Mouse (Mus musculus) lung, embryonic 14.5 days (tissue): ENCODE measurements around the gene Terb1. TPM values are rescaled to one million over a fixed set of nuclear protein-coding genes. Genes with fewer than 3 reads are reported as not detected.

Experiments
- ATAC-seq: fragments of 200-750 bp; cut with Nextera tagmentation; 2 replicates; pipeline ENCODE4 v1.8.0; 2017; ENCODE audit warnings: mild to moderate bottlenecking, moderate TSS enrichment, moderate library complexity; ENCODE audit not compliant: insufficient read depth
- DNase-seq: peaks from one replicate; pipeline ENCODE4 v3.0.0-alpha.2; 2015
- H3K27ac ChIP-seq: fragments of 300-500 bp; sonication (generic); 2 replicates; pipeline ENCODE4 v1.5.1; 2014; ENCODE audit warnings: low read depth, mild to moderate bottlenecking, moderate library complexity
- H3K27me3 ChIP-seq: fragments of 300-500 bp; sonication (generic); 2 replicates; pipeline ENCODE4 v1.6.1; 2014; ENCODE audit warnings: low read length, control low read depth; ENCODE audit not compliant: insufficient read depth
- H3K36me3 ChIP-seq: fragments of 300-500 bp; sonication (generic); 2 replicates; pipeline ENCODE4 v1.6.1; 2014; ENCODE audit warnings: control low read depth; ENCODE audit not compliant: insufficient read depth
- H3K4me1 ChIP-seq: fragments of 300-500 bp; sonication (generic); 2 replicates; pipeline ENCODE4 v1.6.1; 2014; ENCODE audit warnings: antibody characterized with exemption, control low read depth; ENCODE audit not compliant: insufficient read depth
- H3K4me2 ChIP-seq: fragments of 300-500 bp; sonication (generic); 2 replicates; pipeline ENCODE4 v1.6.1; 2014; ENCODE audit warnings: mild to moderate bottlenecking
- H3K4me3 ChIP-seq: fragments of 300-500 bp; sonication (generic); 2 replicates; pipeline ENCODE4 v1.5.1; 2014; ENCODE audit warnings: low read depth, low read length
- H3K9ac ChIP-seq: fragments of 300-500 bp; sonication (generic); 2 replicates; pipeline ENCODE4 v1.6.1; 2014
- H3K9me3 ChIP-seq: fragments of 300-500 bp; sonication (generic); 2 replicates; pipeline ENCODE4 v1.6.1; 2016; ENCODE audit warnings: low read depth, low read length, control low read depth
- CTCF ChIP-seq: IDR thresholded peaks from 2 replicates; pipeline ENCODE4 v1.5.1; 2016; ENCODE audit warnings: antibody characterized with exemption, low read depth
- WGBS: fragments of 180-500 bp; shearing (Covaris S2); extraction: QIAGEN DNeasy Blood & Tissue Kit; methylation state at CpG from one replicate; pipeline ENCODE4 v1.1.7; 2014; 5-methylcytosine and 5-hydroxymethylcytosine counted together
- polyA plus RNA-seq: library from polyadenylated mRNA; unstranded; fragments of >200 nt; fragmentation: Nextera tagmentation; extraction: Ambion mirVana; gene quantifications from 2 replicates; pipeline ENCODE4 v1.2.1, GENCODE M21; 2014

Gene Terb1
- polyA plus RNA-seq, 1 experiment from 2014 or later: 0.14 TPM

DNA sequence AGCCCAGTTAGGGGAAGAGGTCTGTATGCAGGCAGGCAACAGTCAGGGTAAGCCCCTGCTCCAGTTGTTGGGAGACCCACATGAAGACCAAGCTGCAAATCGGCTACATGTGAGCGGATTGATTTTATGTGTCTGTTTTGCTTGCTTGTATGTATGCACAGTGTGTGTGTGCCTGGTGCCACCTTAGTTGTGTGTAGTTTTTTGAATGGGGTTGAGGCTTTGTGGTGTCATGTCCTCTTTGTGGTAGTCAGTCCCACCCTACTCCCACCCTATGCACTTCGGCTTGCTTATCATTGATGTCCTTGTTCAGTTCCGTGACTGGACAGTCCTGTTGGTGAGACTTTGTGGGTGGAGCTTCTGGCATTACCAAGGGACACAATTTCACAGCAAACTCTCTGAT lies 95.9 kb downstream of the Terb1 start:
- H3K9me3 ChIP-seq: no peaks in the 10 kb centered on the region
- TF ChIP-seq CTCF: no peak
- H3K9ac ChIP-seq: no peak overlapping the region
- DNase-seq (no peak), ATAC-seq (peak; percentile 55; the same call in 1 of the 2 replicates)
- no peaks in the 10 kb centered on the region; the same call in 1 of the 2 replicates for H3K4me1 ChIP-seq
- no peak overlapping the region for H3K4me2 ChIP-seq
- H3K4me3 ChIP-seq: no peak overlapping the region
- no peaks in the 10 kb centered on the region for H3K27me3 ChIP-seq
- 63% methylated on average over 4 of the region's 4 CpGs for WGBS
- peaks cover 17% of the 10 kb centered on the region for H3K36me3 ChIP-seq
- no peak overlapping the region for H3K27ac ChIP-seq

DNA sequence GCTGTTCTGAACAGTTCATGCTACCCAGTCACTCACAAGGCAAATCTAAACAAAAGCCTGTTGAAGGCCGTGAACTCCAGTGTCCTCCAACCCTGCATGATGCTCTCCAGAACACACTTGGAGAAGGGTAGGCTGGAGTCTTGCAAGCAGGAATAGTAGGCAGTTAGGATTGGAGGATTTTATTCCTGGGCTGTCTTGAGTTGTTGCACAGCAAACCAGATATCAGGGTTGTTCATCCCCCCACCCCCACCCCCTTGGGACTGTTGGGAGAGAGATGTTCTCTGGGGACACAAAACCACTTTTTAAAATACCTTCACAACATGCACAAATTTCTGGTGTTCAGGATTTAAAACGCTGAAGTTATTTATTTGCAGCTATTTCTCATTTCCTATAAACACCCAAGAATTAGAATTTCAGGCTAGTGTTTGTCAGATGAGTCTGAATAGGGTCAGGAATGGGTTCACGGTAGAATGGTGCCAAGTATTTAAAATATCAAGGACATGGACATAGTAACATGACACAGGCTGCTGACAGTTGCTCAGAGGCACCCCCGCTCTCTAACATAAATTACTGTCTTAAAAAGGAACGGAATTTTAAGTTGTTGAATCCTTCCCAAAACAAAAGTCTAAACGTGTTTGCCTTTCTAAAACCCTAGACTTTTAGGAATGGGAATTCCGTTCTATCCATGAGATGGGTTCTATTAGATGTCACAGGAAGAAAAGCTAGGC lies 96.7 kb downstream of the Terb1 start:
- no peaks in the 10 kb centered on the region for H3K27me3 ChIP-seq
- 40% methylated on average over 7 of the region's 7 CpGs for WGBS
- no peak overlapping the region for H3K4me2 ChIP-seq
- no peak overlapping the region for H3K4me3 ChIP-seq
- ATAC-seq: no peak
- H3K36me3 ChIP-seq: peaks cover 11% of the 10 kb centered on the region
- H3K27ac ChIP-seq: no peak overlapping the region; the same call in 1 of the 2 replicates
- H3K4me1 ChIP-seq: no peaks in the 10 kb centered on the region; the same call in 1 of the 2 replicates
- no peak overlapping the region for H3K9ac ChIP-seq
- no peaks in the 10 kb centered on the region for H3K9me3 ChIP-seq
- TF ChIP-seq CTCF: no peak
- DNase-seq: peak; percentile 40

DNA sequence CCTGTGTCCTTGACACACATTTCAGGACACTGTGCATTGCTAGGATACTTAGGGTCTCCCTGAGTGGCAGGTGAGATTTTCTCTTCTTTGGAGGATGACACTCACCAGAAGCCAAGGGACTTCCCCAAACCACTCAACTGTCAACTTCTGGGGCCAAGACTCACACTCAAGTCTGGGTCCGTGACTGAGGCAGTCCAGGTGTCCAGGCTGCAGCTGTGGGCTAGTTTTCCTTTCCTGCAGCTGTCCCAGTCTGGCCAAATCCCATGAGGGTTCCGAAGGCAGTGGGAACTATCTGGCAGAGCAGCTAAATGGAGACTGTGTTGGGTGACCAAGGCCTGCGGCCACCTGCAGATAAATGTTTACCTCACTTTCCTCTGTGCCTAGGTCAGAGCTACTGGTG lies 97.7 kb downstream of the Terb1 start:
- no peaks in the 10 kb centered on the region for H3K9me3 ChIP-seq
- H3K36me3 ChIP-seq: peaks cover under 1% of the 10 kb centered on the region
- DNase-seq: no peak
- no peak for ATAC-seq
- H3K4me1 ChIP-seq: no peaks in the 10 kb centered on the region; the same call in 1 of the 2 replicates
- no peak for TF ChIP-seq CTCF
- H3K27ac ChIP-seq: no peak overlapping the region
- no peak overlapping the region for H3K4me2 ChIP-seq
- H3K9ac ChIP-seq: no peak overlapping the region
- H3K27me3 ChIP-seq: no peaks in the 10 kb centered on the region
- 60% methylated on average over 3 of the region's 3 CpGs for WGBS
- no peak overlapping the region for H3K4me3 ChIP-seq

DNA sequence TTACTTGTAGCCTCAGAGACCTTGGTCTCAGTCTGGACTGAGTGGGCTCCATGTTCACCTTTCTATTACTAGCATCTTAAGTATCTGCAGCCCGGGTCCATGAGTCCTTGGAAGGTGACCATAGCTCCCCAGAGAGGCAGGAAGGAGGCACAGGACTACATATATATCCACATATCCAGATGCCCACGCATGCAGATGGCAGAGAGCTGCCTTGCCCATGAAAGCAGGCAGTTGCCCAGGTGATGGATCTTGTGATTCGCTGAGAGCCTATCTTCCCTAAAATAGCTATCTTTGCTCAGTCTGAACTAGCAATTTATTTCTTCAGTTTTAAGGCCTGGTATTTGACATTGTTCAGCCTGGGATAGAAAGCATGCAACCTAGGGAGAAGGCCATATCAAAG lies 98.2 kb downstream of the Terb1 start:
- 76% methylated on average over 3 of the region's 3 CpGs for WGBS

DNA sequence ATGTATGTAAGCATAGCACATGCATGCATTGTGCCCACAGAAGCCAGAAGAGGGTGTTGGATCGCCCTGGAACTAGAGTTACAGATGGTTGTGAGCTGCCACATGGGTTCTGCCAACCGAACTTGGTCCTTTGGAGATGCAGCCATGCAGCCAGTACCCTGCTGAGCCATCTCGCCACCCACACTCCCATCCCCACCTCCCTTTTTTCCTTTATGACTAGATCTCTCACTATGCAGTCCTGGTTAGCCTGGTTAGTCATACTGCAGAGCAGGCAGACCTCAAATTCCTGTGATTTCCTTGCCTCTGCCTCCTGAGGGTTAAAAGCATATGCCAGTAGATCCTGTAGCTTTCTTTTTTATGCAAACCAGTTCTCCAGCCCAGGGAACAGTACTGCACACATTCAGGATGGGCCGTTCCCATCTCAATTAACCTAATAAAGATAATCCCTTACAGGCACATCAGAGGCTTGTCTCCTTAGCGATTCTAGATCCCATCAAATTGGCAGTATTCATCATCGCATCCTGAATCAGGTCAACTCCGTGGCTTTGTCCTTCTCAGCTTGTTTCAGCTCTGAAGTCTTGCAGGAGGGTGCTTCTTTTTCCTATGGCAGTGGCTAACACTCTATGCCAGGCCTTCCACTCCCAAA lies 99.0 kb downstream of the Terb1 start:
- H3K4me2 ChIP-seq: no peak overlapping the region
- H3K27me3 ChIP-seq: no peaks in the 10 kb centered on the region
- no peak overlapping the region for H3K4me3 ChIP-seq
- DNase-seq: no peak
- H3K36me3 ChIP-seq: no peaks in the 10 kb centered on the region; the same call in 1 of the 2 replicates
- 61% methylated on average over 7 of the region's 7 CpGs for WGBS
- TF ChIP-seq CTCF: no peak
- H3K9ac ChIP-seq: no peak overlapping the region
- no peak for ATAC-seq
- no peaks in the 10 kb centered on the region for H3K9me3 ChIP-seq
- H3K27ac ChIP-seq: no peak overlapping the region
- H3K4me1 ChIP-seq: no peaks in the 10 kb centered on the region; the same call in 1 of the 2 replicates

More for the DNA sequence above, 98.2 kb downstream of the Terb1 start:
- H3K36me3 ChIP-seq: no peaks in the 10 kb centered on the region; the same call in 1 of the 2 replicates
- DNase-seq: no peak
- H3K4me3 ChIP-seq: no peak overlapping the region
- ATAC-seq: no peak
- H3K9ac ChIP-seq: no peak overlapping the region
- H3K27ac ChIP-seq: no peak overlapping the region
- no peaks in the 10 kb centered on the region for H3K27me3 ChIP-seq
- TF ChIP-seq CTCF: no peak
- H3K9me3 ChIP-seq: no peaks in the 10 kb centered on the region
- H3K4me2 ChIP-seq: no peak overlapping the region
- no peaks in the 10 kb centered on the region; the same call in 1 of the 2 replicates for H3K4me1 ChIP-seq

DNA sequence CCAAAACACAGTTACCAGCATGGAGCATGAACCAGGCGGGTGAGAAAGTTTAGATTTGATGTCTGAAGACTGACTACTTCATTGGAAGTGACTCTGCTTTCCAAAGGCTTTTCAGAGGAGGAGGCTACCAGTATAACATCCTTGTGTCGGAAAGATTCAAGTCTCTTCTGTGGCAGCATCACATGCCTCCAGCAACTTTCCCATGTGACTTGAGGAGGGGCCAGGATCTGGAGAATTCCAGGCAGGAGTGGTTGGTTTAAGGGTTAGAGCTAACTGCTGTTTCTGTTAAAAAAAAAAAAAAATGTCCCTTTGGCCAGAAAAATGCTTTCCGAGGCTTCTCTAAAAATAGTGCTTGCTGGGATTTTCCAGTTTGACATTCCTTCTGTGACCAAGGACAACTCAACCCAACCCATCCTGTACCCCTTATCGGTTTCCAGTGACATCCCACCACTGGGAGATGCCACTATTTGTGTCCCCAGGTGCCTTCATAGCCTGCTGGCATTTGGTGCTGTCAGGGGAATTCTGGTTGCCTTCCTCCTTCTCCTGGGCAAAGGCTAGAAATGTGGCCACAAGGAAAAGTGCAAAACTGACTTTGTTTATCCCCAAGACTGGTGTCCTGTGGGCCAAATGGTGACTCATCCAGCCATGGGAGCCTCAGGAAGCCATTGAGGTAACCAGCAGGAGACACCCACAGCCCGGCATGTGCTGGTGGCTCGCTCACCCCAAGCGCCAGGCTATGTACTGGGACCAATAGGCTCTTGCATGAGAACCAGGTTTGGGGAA lies 101.2 kb downstream of the Terb1 start:
- H3K27me3 ChIP-seq: no peaks in the 10 kb centered on the region
- H3K9me3 ChIP-seq: no peaks in the 10 kb centered on the region
- no peak for DNase-seq
- WGBS: 80% methylated on average over 7 of the region's 7 CpGs
- no peak overlapping the region for H3K4me3 ChIP-seq
- no peak for TF ChIP-seq CTCF
- no peak overlapping the region for H3K27ac ChIP-seq
- no peaks in the 10 kb centered on the region for H3K36me3 ChIP-seq
- H3K9ac ChIP-seq: no peak overlapping the region
- H3K4me1 ChIP-seq: no peaks in the 10 kb centered on the region; the same call in 1 of the 2 replicates
- no peak for ATAC-seq
- H3K4me2 ChIP-seq: no peak overlapping the region
